In genomic region chr13:23523976-23524375, GRCm38 (mm10) we compare ENCODE assay signal across 19 mouse cellular contexts. TPM values are rescaled to one million over a fixed set of nuclear protein-coding genes. Genes with fewer than 3 reads are reported as not detected.
A peak's percentile ranks its signal among the peaks of the same experiment; 100 is the strongest.
DNase-seq lines count a peak whose midpoint lies in the region; ATAC-seq and TF ChIP-seq lines count a peak whose summit lies in the region.
"Had no signal": no experiment of that assay in that cellular context is flagged by ENCODE, and none has a peak within 500 bp of the region (broad histone marks: within the 10 kb centered on the region; RNA-seq: fewer than 3 reads in every experiment).

No protein-coding gene starts in this region.

- TF ChIP-seq POLR2A in MEL (IDR thresholded peaks at IDR 0.05; ENCODE audit: control insufficient read depth in 1 of 2, insufficient read depth in 1 of 2, low read depth in 1 of 2, low read length in 2 of 2, poor library complexity in 1 of 2), result no peak

- no peak for ATAC-seq in megakaryocyte, adult 5-6 weeks (ENCODE audit: poor library complexity, severe bottlenecking)
- ATAC-seq in erythroblast, adult 5-6 weeks (replicated peaks; ENCODE audit: low FRiP score, poor library complexity, severe bottlenecking), result no peak

- TF ChIP-seq CTCF in MEL (IDR thresholded peaks at IDR 0.05 in 2 of 3, conservative IDR thresholded peaks at IDR 0.05 in 1 of 3; ENCODE audit: control insufficient read depth in 1 of 3, insufficient read depth in 1 of 3, low read depth in 2 of 3, low read length in 3 of 3, poor library complexity in 1 of 3, severe bottlenecking in 1 of 3), result no peak

- no peaks in the 10 kb centered on the region for H3K27me3 ChIP-seq in megakaryocyte, embryonic 14.5 days (replicated peaks)
- H3K27me3 ChIP-seq in MEL (ENCODE audit: control insufficient read depth in 1 of 2, insufficient read depth in 2 of 2, low read length in 2 of 2), result no peaks in the 10 kb centered on the region
- H3K27me3 ChIP-seq: embryonic facial prominence, embryonic 13.5 days; forebrain, embryonic 13.5 days; heart, embryonic 12.5 days; heart, embryonic 15.5 days; hindbrain, embryonic 13.5 days; intestine, embryonic 15.5 days had no signal

- H3K36me3 ChIP-seq in megakaryocyte, embryonic 14.5 days (replicated peaks; ENCODE audit: low read length), result no peaks in the 10 kb centered on the region
- peaks cover 0 to 28% of the 10 kb centered on the region in 2 experiments; a peak in 2 of 4 replicates for H3K36me3 ChIP-seq in MEL (ENCODE audit: control insufficient read depth in 1 of 2, insufficient read depth in 2 of 2, low read length in 2 of 2)
- H3K36me3 ChIP-seq: embryonic facial prominence, embryonic 10.5 days; embryonic facial prominence, embryonic 13.5 days; forebrain, embryonic 10.5 days; G1E; heart, embryonic 12.5 days; heart, embryonic 15.5 days; hindbrain, embryonic 10.5 days; hindbrain, embryonic 13.5 days; intestine, embryonic 15.5 days had no signal

- H3K79me2 ChIP-seq in MEL (ENCODE audit: control insufficient read depth, insufficient read depth, low read length, poor library complexity), result no peaks in the 10 kb centered on the region

- TF ChIP-seq EP300 in MEL (IDR thresholded peaks at IDR 0.05; ENCODE audit: low read depth in 1 of 2, low read length in 2 of 2), result no peak

- H3K9me3 ChIP-seq in megakaryocyte, embryonic 14.5 days, result no peaks in the 10 kb centered on the region
- no peaks in the 10 kb centered on the region for H3K9me3 ChIP-seq in MEL (replicated peaks; ENCODE audit: insufficient read depth, low read length)
- H3K9me3 ChIP-seq: embryonic facial prominence, embryonic 10.5 days; embryonic facial prominence, embryonic 13.5 days; forebrain, embryonic 10.5 days; forebrain, embryonic 13.5 days; G1E; heart, embryonic 12.5 days; heart, embryonic 15.5 days; hindbrain, embryonic 10.5 days; hindbrain, embryonic 13.5 days; intestine, embryonic 15.5 days had no signal

- H3K9ac ChIP-seq in MEL (ENCODE audit: control insufficient read depth, low read depth, low read length, poor library complexity, severe bottlenecking), result no peak overlapping the region
- H3K9ac ChIP-seq: embryonic facial prominence, embryonic 13.5 days; forebrain, embryonic 13.5 days; heart, embryonic 12.5 days; heart, embryonic 15.5 days; hindbrain, embryonic 13.5 days; intestine, embryonic 15.5 days had no signal

- DNase-seq in embryo, embryonic 10 days (ENCODE audit: low spot score), result peak; percentile 2
- no peak for DNase-seq in embryo, embryonic 11 days
- DNase-seq in MEL (ENCODE audit: low read depth, low spot score) (peak; percentile 57), MN1 (ENCODE audit: low spot score) (no peak)

- peaks cover 71% of the 10 kb centered on the region for H3K4me1 ChIP-seq in megakaryocyte, embryonic 14.5 days
- H3K4me1 ChIP-seq in MEL (ENCODE audit: control insufficient read depth in 1 of 2, insufficient read depth in 2 of 2, low read length in 2 of 2), result peaks cover 6 to 13% of the 10 kb centered on the region in 2 experiments

- H3K27ac ChIP-seq in MEL (ENCODE audit: control insufficient read depth, low read depth, low read length), result no peak overlapping the region
- H3K27ac ChIP-seq: embryonic facial prominence, embryonic 10.5 days; embryonic facial prominence, embryonic 13.5 days; forebrain, embryonic 10.5 days; forebrain, embryonic 13.5 days; heart, embryonic 15.5 days; hindbrain, embryonic 10.5 days; hindbrain, embryonic 13.5 days; intestine, embryonic 15.5 days had no signal

- no peak for TF ChIP-seq RAD21 in MEL (IDR thresholded peaks at IDR 0.05; ENCODE audit: low read depth, low read length)

- peak overlapping the region; percentile 35 for H3K4me3 ChIP-seq in megakaryocyte, embryonic 14.5 days (replicated peaks)
- H3K4me3 ChIP-seq in MEL (ENCODE audit: control insufficient read depth in 1 of 2, insufficient read depth in 1 of 2, low read depth in 2 of 2, low read length in 2 of 2), result peak overlapping the region in 1 of 2 experiments; percentile 33; a peak in 3 of 4 replicates
- H3K4me3 ChIP-seq: embryonic facial prominence, embryonic 13.5 days; forebrain, embryonic 13.5 days; heart, embryonic 12.5 days; heart, embryonic 15.5 days; hindbrain, embryonic 13.5 days; intestine, embryonic 15.5 days had no signal

TF ChIP-seq in MEL, 35 proteins besides CTCF, POLR2A, EP300 and RAD21:
- no peak for TF ChIP-seq HCFC1 (IDR thresholded peaks at IDR 0.05; ENCODE audit: low read depth, low read length)
- TF ChIP-seq CHD2 (IDR thresholded peaks at IDR 0.05; ENCODE audit: low read length), result no peak
- no peak for TF ChIP-seq GATA1 (IDR thresholded peaks at IDR 0.05; ENCODE audit: low read depth, low read length)
- no peak for TF ChIP-seq JUND (IDR thresholded peaks at IDR 0.05; ENCODE audit: low read depth, low read length)
- TF ChIP-seq BHLHE40 (IDR thresholded peaks at IDR 0.05; ENCODE audit: borderline replicate concordance, low read depth, low read length), result no peak
- no peak for TF ChIP-seq MXI1 (IDR thresholded peaks at IDR 0.05; ENCODE audit: low read depth, low read length)
- TF ChIP-seq MYC (IDR thresholded peaks at IDR 0.05; ENCODE audit: low read depth, low read length), result no peak
- TF ChIP-seq E2F4 (IDR thresholded peaks at IDR 0.05; ENCODE audit: borderline replicate concordance, low read depth, low read length), result no peak

RNA-seq across cellular contexts. Expression of gene Hist1h4h, which starts 6.9 kb away (rescaled TPM):
- 443 and 574 TPM in 2 replicates for polyA plus RNA-seq in megakaryocyte, embryonic 14.5 days (2012; ENCODE audit: insufficient read depth, low replicate concordance)
- 61.7 and 63.9 TPM in 2 replicates for total RNA-seq in megakaryocyte, adult 5-6 weeks (2015)
- total RNA-seq in megakaryocyte, adult 5-6 weeks (2017), result 1,033 and 1,202 TPM in 2 replicates
- 5,750 and 5,753 TPM in 2 replicates for total RNA-seq in MEL (2012; rRNA removed)
- polyA plus RNA-seq in MEL (2012; ENCODE audit: insufficient read depth in 1 of 2, insufficient read length in 2 of 2, low read depth in 1 of 2, low replicate concordance in 2 of 2, missing spikeins in 1 of 2), result 1 to 10 TPM in 1 of 2 experiments, not detected in 1; 9.9 TPM
- total RNA-seq in erythroblast, adult 5-6 weeks (2015; ENCODE audit: low replicate concordance), result 19.8 and 50.6 TPM in 2 replicates
- 443 and 524 TPM in 2 replicates for total RNA-seq in erythroblast, adult 5-6 weeks (2017; ENCODE audit: low replicate concordance)

RNA-seq across cellular contexts. Expression of gene Hist1h2af, which starts 9.7 kb away (rescaled TPM):
- 37.2 and 163 TPM in 2 replicates for polyA plus RNA-seq in megakaryocyte, embryonic 14.5 days (2012; ENCODE audit: insufficient read depth, low replicate concordance)
- total RNA-seq in megakaryocyte, adult 5-6 weeks (2015), result 61.9 and 91.1 TPM in 2 replicates
- total RNA-seq in megakaryocyte, adult 5-6 weeks (2017), result 1,786 and 1,821 TPM in 2 replicates
- total RNA-seq in MEL (2012; rRNA removed), result 939 and 1,000 TPM in 2 replicates
- 10 to 100 TPM in 1 of 2 experiments, not detected in 1; 64.3 TPM for polyA plus RNA-seq in MEL (2012; ENCODE audit: insufficient read depth in 1 of 2, insufficient read length in 2 of 2, low read depth in 1 of 2, low replicate concordance in 2 of 2, missing spikeins in 1 of 2)
- 20.7 and 32.7 TPM in 2 replicates for total RNA-seq in erythroblast, adult 5-6 weeks (2015; ENCODE audit: low replicate concordance)
- 925 and 1,298 TPM in 2 replicates for total RNA-seq in erythroblast, adult 5-6 weeks (2017; ENCODE audit: low replicate concordance)
- polyA plus RNA-seq: forebrain, embryonic 16.5 days; hindbrain, embryonic 16.5 days; intestine, embryonic 15.5 days had no signal

RNA-seq across cellular contexts. Expression of gene Hist1h3g, which starts 11.2 kb away (rescaled TPM):
- 5.7 and 16.4 TPM in 2 replicates for polyA plus RNA-seq in megakaryocyte, embryonic 14.5 days (2012; ENCODE audit: insufficient read depth, low replicate concordance)
- 225 and 241 TPM in 2 replicates for total RNA-seq in megakaryocyte, adult 5-6 weeks (2015)
- 441 and 668 TPM in 2 replicates for total RNA-seq in megakaryocyte, adult 5-6 weeks (2017)
- 441 and 728 TPM in 2 replicates for total RNA-seq in MEL (2012; rRNA removed)
- polyA plus RNA-seq in MEL (2012; ENCODE audit: insufficient read depth in 1 of 2, insufficient read length in 2 of 2, low read depth in 1 of 2, low replicate concordance in 2 of 2, missing spikeins in 1 of 2), result 1 to 10 TPM in 1 of 2 experiments, not detected in 1; 5.2 TPM
- total RNA-seq in erythroblast, adult 5-6 weeks (2015; ENCODE audit: low replicate concordance), result 74.4 and 97.2 TPM in 2 replicates
- 54.5 and 131 TPM in 2 replicates for total RNA-seq in erythroblast, adult 5-6 weeks (2017; ENCODE audit: low replicate concordance)
- polyA plus RNA-seq: hindbrain, embryonic 16.5 days had no signal

RNA-seq across cellular contexts. Expression of gene Hist1h2bh, which starts 19.2 kb away (rescaled TPM):
- 1.4 and 2.0 TPM in 2 replicates for polyA plus RNA-seq in megakaryocyte, embryonic 14.5 days (2012; ENCODE audit: insufficient read depth, low replicate concordance)
- total RNA-seq in megakaryocyte, adult 5-6 weeks (2015), result 32.3 and 36.5 TPM in 2 replicates
- total RNA-seq in megakaryocyte, adult 5-6 weeks (2017), result 143 and 176 TPM in 2 replicates
- 275 and 350 TPM in 2 replicates for total RNA-seq in MEL (2012; rRNA removed)
- under 1 TPM in 1 of 2 experiments, not detected in 1; 0.70 TPM for polyA plus RNA-seq in MEL (2012; ENCODE audit: insufficient read depth in 1 of 2, insufficient read length in 2 of 2, low read depth in 1 of 2, low replicate concordance in 2 of 2, missing spikeins in 1 of 2)
- 13.4 and 18.2 TPM in 2 replicates for total RNA-seq in erythroblast, adult 5-6 weeks (2015; ENCODE audit: low replicate concordance)
- total RNA-seq in erythroblast, adult 5-6 weeks (2017; ENCODE audit: low replicate concordance), result 63.0 and 67.3 TPM in 2 replicates

RNA-seq across cellular contexts. Expression of gene Hist1h3f, which starts 19.9 kb away (rescaled TPM):
- polyA plus RNA-seq in megakaryocyte, embryonic 14.5 days (2012; ENCODE audit: insufficient read depth, low replicate concordance), result 7.0 TPM in 1 of 2 replicates, not detected in the other
- total RNA-seq in megakaryocyte, adult 5-6 weeks (2015), result 43.8 and 48.7 TPM in 2 replicates
- 145 and 146 TPM in 2 replicates for total RNA-seq in megakaryocyte, adult 5-6 weeks (2017)
- total RNA-seq in MEL (2012; rRNA removed), result 541 and 709 TPM in 2 replicates
- polyA plus RNA-seq in MEL (2012; ENCODE audit: insufficient read depth in 1 of 2, insufficient read length in 2 of 2, low read depth in 1 of 2, low replicate concordance in 2 of 2, missing spikeins in 1 of 2), result 1 to 10 TPM in 1 of 2 experiments, not detected in 1; 1.2 TPM
- 12.7 and 21.7 TPM in 2 replicates for total RNA-seq in erythroblast, adult 5-6 weeks (2015; ENCODE audit: low replicate concordance)
- total RNA-seq in erythroblast, adult 5-6 weeks (2017; ENCODE audit: low replicate concordance), result 51.2 and 57.7 TPM in 2 replicates
- polyA plus RNA-seq: hindbrain, embryonic 16.5 days had no signal

Comparison
In these comparisons a context has a peak if more than half of its experiments do, and no peak if none do; other contexts are left out.
1. DNase-seq: peak in embryo, embryonic 10 days (single experiment) and MEL (single experiment); none in embryo, embryonic 11 days (single experiment) and MN1 (single experiment).